Mouse (Mus musculus) CH12.LX (cell line): ENCODE results near the gene Nrn1. TPM values are rescaled to one million over a fixed set of nuclear protein-coding genes. Genes with fewer than 3 reads are reported as not detected.

Experiments
- DNase-seq: peaks from one replicate; pipeline ENCODE4 v3.0.0-alpha.2; 2013; ENCODE audit errors: extremely low read depth
- H3K27ac ChIP-seq: 2 replicates; pipeline ENCODE4 v1.5.1; 2012; ENCODE audit warnings: low read depth, mild to moderate bottlenecking, control low read depth, moderate library complexity; ENCODE audit not compliant: insufficient read depth
- H3K27me3 ChIP-seq: replicated peaks from 2 replicates; pipeline ENCODE3; 2012; ENCODE audit warnings: inconsistent platforms
- H3K36me3 ChIP-seq, 2 experiments: replicated peaks in 1 of 2; 2 replicates each; pipeline versions ENCODE3 to v1.6.1; 2012; ENCODE audit warnings: inconsistent platforms in 1 of 2, low read length in 1 of 2, mild to moderate bottlenecking in 1 of 2, mixed read lengths in 1 of 2, moderate library complexity in 1 of 2; ENCODE audit not compliant: control insufficient read depth in 1 of 2, insufficient read depth in 1 of 2
- H3K4me1 ChIP-seq, 2 experiments: 2 replicates each; pipeline ENCODE4 v1.6.1; 2012; ENCODE audit warnings: inconsistent platforms in 1 of 2, moderate library complexity in 1 of 2; ENCODE audit not compliant: insufficient read depth in 2 of 2, control insufficient read depth in 1 of 2
- H3K4me2 ChIP-seq: 2 replicates; pipeline ENCODE4 v1.6.1; 2012; ENCODE audit warnings: low read depth, mild to moderate bottlenecking, control low read depth; ENCODE audit not compliant: poor library complexity, insufficient read depth, severe bottlenecking
- H3K4me3 ChIP-seq, 3 experiments: fragments of 150-350 bp in 1 of 3; sonication (generic) in 1 of 3; replicated peaks in 1 of 3; 2 replicates each; pipeline versions ENCODE3 to v1.5.1; 2011 to 2012; ENCODE audit warnings: low read depth in 2 of 3, low read length in 2 of 3, mild to moderate bottlenecking in 2 of 3, moderate library complexity in 2 of 3, control low read depth in 1 of 3, improper control_type of control experiment in 1 of 3, inconsistent platforms in 1 of 3, mixed read lengths in 1 of 3; ENCODE audit not compliant: poor library complexity in 1 of 3
- H3K79me2 ChIP-seq: replicated peaks from 2 replicates; pipeline ENCODE4 v1.6.1; 2012; ENCODE audit warnings: mild to moderate bottlenecking, moderate library complexity; ENCODE audit not compliant: control insufficient read depth, poor library complexity, insufficient read depth, severe bottlenecking; ENCODE audit errors: extremely low read depth
- H3K9ac ChIP-seq: 2 replicates; pipeline ENCODE4 v1.6.1; 2012; ENCODE audit warnings: low read depth, mild to moderate bottlenecking, control low read depth, moderate library complexity; ENCODE audit not compliant: insufficient read depth
- H3K9me3 ChIP-seq: replicated peaks from 2 replicates; pipeline ENCODE3; 2012; ENCODE audit warnings: low read length, inconsistent platforms, mixed read lengths
- CHD2 ChIP-seq: IDR thresholded peaks from 2 replicates; pipeline ENCODE4 v1.6.1; 2011; ENCODE audit warnings: low read length, improper control_type of control experiment
- ELF1 ChIP-seq: IDR thresholded peaks from 2 replicates; pipeline ENCODE4 v1.6.1; 2014; ENCODE audit warnings: low read depth, mild to moderate bottlenecking, inconsistent platforms, low read length, improper control_type of control experiment
- EP300 ChIP-seq: IDR thresholded peaks from 2 replicates; pipeline ENCODE4 v1.6.1; 2011; ENCODE audit warnings: low read length, improper control_type of control experiment
- ETS1 ChIP-seq: conservative IDR thresholded peaks from 2 replicates; pipeline ENCODE4 v1.6.1; 2012; ENCODE audit warnings: low read depth, mild to moderate bottlenecking, inconsistent platforms, low read length, improper control_type of control experiment, moderate library complexity
- HCFC1 ChIP-seq: IDR thresholded peaks from 2 replicates; pipeline ENCODE4 v1.6.1; 2012; ENCODE audit warnings: low read depth, mild to moderate bottlenecking, inconsistent platforms, low read length, improper control_type of control experiment
- JUN ChIP-seq: IDR thresholded peaks from 2 replicates; pipeline ENCODE4 v1.6.1; 2011; ENCODE audit warnings: low read depth, mild to moderate bottlenecking, low read length, improper control_type of control experiment, moderate library complexity; ENCODE audit not compliant: insufficient read depth
- MAX ChIP-seq: IDR thresholded peaks from 2 replicates; pipeline ENCODE4 v1.6.1; 2011; ENCODE audit warnings: low read length, improper control_type of control experiment
- MAZ ChIP-seq: IDR thresholded peaks from 2 replicates; pipeline ENCODE4 v1.6.1; 2012; ENCODE audit warnings: low read depth, mild to moderate bottlenecking, inconsistent platforms, low read length, improper control_type of control experiment, moderate library complexity
- MXI1 ChIP-seq: IDR thresholded peaks from 2 replicates; pipeline ENCODE4 v1.6.1; 2011; ENCODE audit warnings: mild to moderate bottlenecking, low read depth, low read length, improper control_type of control experiment
- MYC ChIP-seq: IDR thresholded peaks from 2 replicates; pipeline ENCODE4 v1.6.1; 2011; ENCODE audit warnings: low read depth, mild to moderate bottlenecking, improper control_type of control experiment, low read length
- NELFE ChIP-seq: IDR thresholded peaks from 2 replicates; pipeline ENCODE4 v1.6.1; 2011; ENCODE audit warnings: low read depth, low read length, improper control_type of control experiment
- PAX5 ChIP-seq: IDR thresholded peaks from 2 replicates; pipeline ENCODE4 v1.6.1; 2012; ENCODE audit warnings: low read length, inconsistent platforms, mixed read lengths
- POLR2A ChIP-seq: IDR thresholded peaks from 2 replicates; pipeline ENCODE4 v1.6.1; 2011; ENCODE audit warnings: low read depth, mild to moderate bottlenecking, improper control_type of control experiment, low read length
- RAD21 ChIP-seq: IDR thresholded peaks from 2 replicates; pipeline ENCODE4 v1.6.1; 2011; ENCODE audit warnings: low read depth, mild to moderate bottlenecking, low read length, improper control_type of control experiment, moderate library complexity
- RCOR1 ChIP-seq: conservative IDR thresholded peaks from 2 replicates; pipeline ENCODE4 v1.6.1; 2012; ENCODE audit warnings: low read depth, mild to moderate bottlenecking, inconsistent platforms, low read length, improper control_type of control experiment
- SMC3 ChIP-seq: IDR thresholded peaks from 2 replicates; pipeline ENCODE4 v1.6.1; 2011; ENCODE audit warnings: low read depth, low read length, improper control_type of control experiment
- UBTF ChIP-seq: IDR thresholded peaks from 2 replicates; pipeline ENCODE4 v1.6.1; 2012; ENCODE audit warnings: low read depth, mild to moderate bottlenecking, inconsistent platforms, low read length, improper control_type of control experiment, moderate library complexity
- USF2 ChIP-seq: conservative IDR thresholded peaks from 2 replicates; pipeline ENCODE4 v1.6.1; 2011; ENCODE audit warnings: low read depth, low read length, improper control_type of control experiment
- ZKSCAN1 ChIP-seq: IDR thresholded peaks from 2 replicates; pipeline ENCODE4 v1.6.1; 2012; ENCODE audit warnings: low read depth, inconsistent platforms, low read length, improper control_type of control experiment, borderline replicate concordance
- dilution Hi-C: fragments of 300-500 bp; cut with MboI; formaldehyde crosslinking; loops from 2 replicates; pipeline ENCODE4 v1.14.3; 2020; ENCODE audit warnings: low sequenced_read_pairs; ENCODE audit not compliant: extremely low pct_unique_long_range_greater_than_20kb, extremely low pct_ligation_motif_present
- in situ Hi-C: fragments of 300-500 bp; cut with MboI; formaldehyde crosslinking; loops from 3 replicates; pipeline ENCODE4 v1.14.3; 2019; ENCODE audit warnings: low sequenced_read_pairs, low pct_ligation_motif_present, low pct_unique_long_range_greater_than_20kb, mixed read lengths
- polyA plus RNA-seq: library from polyadenylated mRNA; unstranded; fragments of >175 nt; gene quantifications from 2 replicates; pipeline ENCODE4 v1.2.1, GENCODE M21; 2012; ENCODE audit warnings: low read depth; ENCODE audit not compliant: insufficient read length
- total RNA-seq, 2 experiments: library from RNA; depleted of rRNA; stranded (reverse); fragments of 300-350 nt in 1 of 2; fragments of >200 nt in 1 of 2; gene quantifications; 2 replicates each; pipeline ENCODE4 v1.2.3; 2012 to 2014

Nrn1 gene
- total and polyA plus RNA-seq, 3 experiments = not detected

DNA sequence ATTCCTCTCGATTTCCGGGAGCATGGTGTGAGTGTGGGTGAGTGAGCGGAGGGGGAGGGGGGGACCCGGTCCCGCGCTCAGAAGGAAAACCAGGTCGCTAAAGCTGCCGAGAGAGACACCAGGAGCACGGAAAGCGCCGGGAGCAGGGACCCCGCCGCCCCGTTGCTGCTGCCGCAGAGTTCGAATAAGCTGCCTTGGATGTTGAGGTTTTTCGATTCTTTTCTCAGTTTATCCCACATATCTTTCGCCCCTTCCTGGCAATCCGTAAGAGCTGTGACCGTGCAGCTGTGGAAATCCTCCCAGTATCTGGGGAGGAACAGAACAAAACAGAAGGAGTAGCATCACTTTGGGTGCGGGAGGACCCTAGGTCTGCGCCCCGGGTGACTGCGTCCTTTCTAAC, 8.4 kb downstream of the Nrn1 start:
- dilution Hi-C loops = no loop called here

DNA sequence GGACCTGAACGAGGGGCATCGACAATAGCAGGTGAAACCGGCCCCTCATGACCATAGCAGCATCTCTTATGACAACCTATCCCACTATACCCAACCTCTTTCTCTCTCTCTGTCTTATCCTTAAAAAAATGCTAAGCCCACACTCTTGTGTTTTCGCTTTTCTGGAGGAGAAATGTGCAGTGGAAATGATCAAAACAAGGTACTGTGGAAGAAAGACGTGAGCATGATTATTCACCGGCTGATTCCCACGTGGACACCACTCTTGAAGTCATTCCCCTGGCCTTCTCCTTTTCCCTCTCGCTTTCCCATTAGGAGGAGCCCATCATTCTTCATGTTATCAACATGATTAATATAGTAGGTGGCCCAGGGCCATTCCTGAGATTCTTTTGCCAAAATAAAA, 9.1 kb downstream of the Nrn1 start:
- TF ChIP-seq MAX = no peak
- TF ChIP-seq PAX5 = no peak
- TF ChIP-seq JUN = no peak
- no peak for TF ChIP-seq SMC3
- TF ChIP-seq RCOR1 = no peak
- TF ChIP-seq USF2 = no peak
- no peak overlapping the region for H3K27ac ChIP-seq
- H3K4me3 ChIP-seq = no peak overlapping the region
- H3K79me2 ChIP-seq = no peaks in the 10 kb centered on the region
- no peak overlapping the region for H3K4me2 ChIP-seq
- H3K27me3 ChIP-seq = no peaks in the 10 kb centered on the region
- DNase-seq = no peak
- dilution Hi-C loops (no loop called here), in situ Hi-C loops (no loop called here)
- no peaks in the 10 kb centered on the region for H3K9me3 ChIP-seq
- H3K4me1 ChIP-seq = no peaks in the 10 kb centered on the region
- no peaks in the 10 kb centered on the region for H3K36me3 ChIP-seq
- H3K9ac ChIP-seq = no peak overlapping the region

More for the DNA sequence above, 8.4 kb downstream of the Nrn1 start:
- Histone ChIP-seq H3K27ac (no peak overlapping the region), H3K27me3 (no peaks in the 10 kb centered on the region), H3K4me3 (no peak overlapping the region), H3K79me2 (no peaks in the 10 kb centered on the region), H3K9me3 (no peaks in the 10 kb centered on the region), H3K4me2 (no peak overlapping the region), H3K4me1 (no peaks in the 10 kb centered on the region), H3K9ac (no peak overlapping the region), H3K36me3 (no peaks in the 10 kb centered on the region)
- in situ Hi-C loops = no loop called here
- TF ChIP-seq ETS1 (no peak), ELF1 (no peak), ZKSCAN1 (no peak), SMC3 (no peak), CHD2 (no peak), HCFC1 (no peak), UBTF (no peak), EP300 (no peak), MAZ (no peak), RAD21 (no peak), POLR2A (no peak), NELFE (no peak), MXI1 (no peak), MYC (no peak)
- DNase-seq = no peak
